Mouse (Mus musculus): ENCODE data around the gene Fiz1.

GRCm38 (mm10) chr7:4964988-4965387, 49.5 kb downstream of the Fiz1 start:
- TF ChIP-seq POLR2A (IDR thresholded peaks at IDR 0.05; ENCODE audit: borderline replicate concordance, extremely low read depth, low read depth, low read length) (no peak), CTCF (IDR thresholded peaks at IDR 0.05; ENCODE audit: insufficient read depth, low read length) (no peak)
